Mouse (Mus musculus) effector memory CD4-positive, alpha-beta T cell, adult 5 months (primary cell): ENCODE data around the gene Senp2. TPM values are rescaled to one million over a fixed set of nuclear protein-coding genes. Genes with fewer than 3 reads are reported as not detected.

Experiments used
- polyA plus RNA-seq: library from polyadenylated mRNA; unstranded; fragments of 100-300 nt; shearing (Covaris generic); gene quantifications from one replicate; pipeline ENCODE4 v1.2.1, GENCODE M21; 2017

The Senp2 gene
- polyA plus RNA-seq: 84.9 TPM

GRCm38 (mm10) chr16:22009099-22009584 lies at the start of gene Senp2:
Senp2 (plus strand) TSS chr16:22009484.

GRCm38 (mm10) chr16:21995304-21995703 lies 14.0 kb upstream of the Senp2 start, which contains the start of gene Liph:
Liph (minus strand) TSS chr16:21995663.

Other genes starting within 250 kb of the Senp2 start
- gene Ehhadh, start 221.7 kb upstream of the Senp2 start, polyA plus RNA-seq: 8.6 TPM
- gene Map3k13, start 215.1 kb upstream of the Senp2 start, polyA plus RNA-seq: 0.21 TPM
- gene Tmem41a, start 61.9 kb upstream of the Senp2 start, polyA plus RNA-seq: 7.6 TPM
- not detected for gene Liph, start 13.8 kb upstream of the Senp2 start, polyA plus RNA-seq
- 1.00 TPM for gene Igf2bp2, start 153.8 kb downstream of the Senp2 start, polyA plus RNA-seq